Mouse (Mus musculus): ENCODE measurements around the gene Shq1. TPM values are rescaled to one million over a fixed set of nuclear protein-coding genes. Genes with fewer than 3 reads are reported as not detected.

Shq1 gene
- polyA plus RNA-seq, 1 experiment from 2014 or later, result 25.6 TPM

GRCm38 (mm10) chr6:100520558-100521099 lies 150.3 kb downstream of the Shq1 start:
- Histone ChIP-seq H3K9me3 (replicated peaks) (no peaks in the 10 kb centered on the region), H3K27ac (replicated peaks) (no peak overlapping the region), H3K4me1 (peaks cover 49% of the 10 kb centered on the region), H3K36me3 (no peaks in the 10 kb centered on the region), H3K27me3 (ENCODE audit: low read depth, poor library complexity, severe bottlenecking) (peaks cover 88% of the 10 kb centered on the region), H3K4me3 (no peak overlapping the region)
- DNase-seq (ENCODE audit: low spot score), result no peak
- 81% methylated on average over 5 of the region's 5 CpGs for WGBS

GRCm38 (mm10) chr6:100519837-100520236 lies 151.1 kb downstream of the Shq1 start:
- peaks cover 44% of the 10 kb centered on the region for H3K4me1 ChIP-seq
- DNase-seq (ENCODE audit: low spot score), result no peak
- WGBS, result 70% methylated on average over 12 of the region's 12 CpGs
- no peak overlapping the region for H3K27ac ChIP-seq (replicated peaks)
- H3K4me3 ChIP-seq, result no peak overlapping the region
- peaks cover 85% of the 10 kb centered on the region for H3K27me3 ChIP-seq (ENCODE audit: low read depth, poor library complexity, severe bottlenecking)
- no peaks in the 10 kb centered on the region for H3K9me3 ChIP-seq (replicated peaks)
- H3K36me3 ChIP-seq, result no peaks in the 10 kb centered on the region

Other genes starting within 250 kb of the Shq1 start
- 1.4 and 2.4 TPM in 2 replicates for gene Gxylt2, start 33.6 kb upstream of the Shq1 start, polyA plus RNA-seq (2016; fragmentation: Nextera tagmentation; extraction: Ambion mirVana)
- 22.7 and 23.0 TPM in 2 replicates for gene Ppp4r2, start 162.5 kb upstream of the Shq1 start, polyA plus RNA-seq (2016; fragmentation: Nextera tagmentation; extraction: Ambion mirVana)